Mouse (Mus musculus) common myeloid progenitor, adult 5-6 weeks (primary cell): ENCODE measurements around the gene Frmd6. TPM values are rescaled to one million over a fixed set of nuclear protein-coding genes. Genes with fewer than 3 reads are reported as not detected.
A peak's percentile ranks its signal among the peaks of the same experiment; 100 is the strongest.

ENCODE experiments used
- ATAC-seq: replicated peaks from 2 replicates; pipeline ENCODE4 v1.8.0; 2016; ENCODE audit warnings: low read depth, mild to moderate bottlenecking, moderate TSS enrichment, inconsistent platforms; ENCODE audit not compliant: poor library complexity, severe bottlenecking
- total RNA-seq: library from RNA; stranded (forward); fragments of 200-1000, 187-1606 nt; gene quantifications from 2 replicates; pipeline ENCODE4 v1.2.3, GENCODE M21; 2017

Frmd6 gene
- total RNA-seq, 1 experiment from 2014 or later, result 12.8 TPM

- no peak for ATAC-seq
Measured at GRCm38 (mm10) chr12:70849517-70850291, 24.4 kb downstream of the Frmd6 start.

GRCm38 (mm10) chr12:70851342-70851960 is 26.1 kb downstream of the Frmd6 start:
- no peak for ATAC-seq

DNA sequence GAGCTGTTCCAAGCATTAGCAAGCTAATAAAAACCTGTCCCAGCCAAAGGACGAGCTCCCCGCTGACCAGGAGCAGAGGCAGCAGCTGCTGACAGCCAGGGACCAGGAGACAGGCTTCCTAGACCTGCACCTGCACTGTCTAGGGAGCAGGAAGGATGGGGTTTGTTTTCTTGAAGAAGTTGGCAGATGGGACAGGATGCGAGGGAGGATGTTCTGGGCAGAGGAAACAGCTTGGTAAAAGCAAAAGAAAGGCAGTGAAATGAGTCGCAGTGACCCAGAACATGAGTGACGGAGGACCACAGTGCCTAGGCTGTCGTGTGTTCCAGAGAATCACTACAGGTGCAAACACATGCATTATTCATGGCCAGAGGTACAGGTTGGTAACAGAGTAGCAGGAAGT is 27.7 kb downstream of the Frmd6 start:
- peak; percentile 47; the same call in 1 of the 2 replicates for ATAC-seq

- no peak for ATAC-seq
Measured at GRCm38 (mm10) chr12:70855678-70856077, 30.4 kb downstream of the Frmd6 start.

DNA sequence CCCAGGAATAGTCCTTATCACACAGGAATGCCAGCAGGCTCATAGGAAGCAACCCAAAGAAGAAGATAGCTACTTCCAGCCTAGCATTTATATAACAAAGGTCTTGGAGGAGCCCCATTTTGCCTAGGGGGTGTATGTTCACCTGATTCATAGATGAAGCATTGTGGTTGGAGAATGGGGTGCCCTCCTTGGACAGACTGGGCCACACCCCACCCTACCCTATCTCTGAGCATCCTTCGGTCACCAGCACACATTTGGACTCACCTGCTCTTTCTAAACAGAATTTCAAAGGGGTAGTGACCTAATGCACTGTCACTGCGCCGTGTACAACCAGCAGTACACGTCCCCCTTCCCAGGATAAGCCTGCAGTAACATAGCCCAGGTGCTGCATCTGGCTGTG is 31.5 kb downstream of the Frmd6 start:
- ATAC-seq, result no peak

- ATAC-seq, result no peak
Measured at GRCm38 (mm10) chr12:70863281-70863680, 38.0 kb downstream of the Frmd6 start.

DNA sequence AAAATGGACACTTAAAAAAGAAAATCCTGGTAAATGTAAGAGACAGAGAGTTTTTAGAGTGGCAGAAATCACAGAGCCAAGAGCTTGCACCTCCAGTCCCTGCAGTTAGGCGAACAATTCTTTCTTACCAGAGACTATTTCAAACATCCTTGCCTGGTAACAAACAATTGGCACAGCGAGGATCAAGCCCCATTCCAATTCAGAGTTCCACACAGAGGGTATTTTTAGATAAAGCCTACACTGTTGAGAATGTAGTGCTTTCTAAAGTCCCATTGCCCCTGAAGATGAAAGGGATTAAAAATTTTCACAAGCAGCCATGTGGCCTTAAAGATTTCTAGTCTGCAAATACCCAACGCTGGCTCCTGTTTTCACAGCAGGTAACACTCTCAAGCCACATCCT is 42.5 kb downstream of the Frmd6 start:
- no peak for ATAC-seq

DNA sequence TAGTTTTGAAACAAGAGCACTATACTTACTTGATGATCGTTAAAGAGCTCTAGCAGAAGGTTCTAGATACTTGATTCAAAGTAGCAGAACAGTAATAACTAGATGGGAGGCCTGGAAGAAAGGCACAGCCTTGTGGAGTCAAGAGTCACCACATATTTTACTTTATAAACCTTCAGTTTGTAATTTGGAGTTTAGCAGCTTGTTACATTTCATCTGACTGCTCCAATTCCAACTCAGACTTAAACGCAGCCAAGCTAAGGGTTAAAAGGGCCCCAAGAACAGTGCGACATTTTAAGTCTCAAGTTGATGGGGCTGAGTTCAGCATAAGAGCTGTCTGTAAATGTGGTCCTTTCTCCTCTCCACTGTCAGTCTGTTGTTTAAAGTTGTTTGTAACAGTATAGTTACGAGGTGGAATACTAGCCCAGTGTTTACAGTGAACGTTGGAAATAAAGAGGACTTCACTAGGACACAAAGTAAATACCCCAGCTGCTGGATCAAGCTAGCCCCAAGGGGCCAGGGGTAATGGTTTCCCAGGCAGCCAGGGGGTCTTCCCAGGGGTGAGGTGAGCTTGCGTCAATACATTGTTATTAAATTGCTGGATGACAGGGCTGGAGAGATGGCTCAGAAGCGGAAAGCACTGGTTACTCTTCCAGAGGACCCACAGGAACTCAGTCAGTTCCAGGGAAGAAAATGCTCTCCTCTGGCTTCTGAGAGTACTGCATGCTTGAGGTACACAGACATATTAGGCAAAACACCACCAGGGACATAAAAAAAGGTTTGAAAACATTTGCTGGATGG is 43.1 kb downstream of the Frmd6 start:
- ATAC-seq, result no peak

- ATAC-seq, result no peak
Measured at GRCm38 (mm10) chr12:70868988-70869291, 43.6 kb downstream of the Frmd6 start.

GRCm38 (mm10) chr12:70873544-70873943 is 48.2 kb downstream of the Frmd6 start:
- ATAC-seq, result peak; percentile 18; the same call in 1 of the 2 replicates

GRCm38 (mm10) chr12:70876270-70876998 is 51.1 kb downstream of the Frmd6 start:
- ATAC-seq, result no peak

DNA sequence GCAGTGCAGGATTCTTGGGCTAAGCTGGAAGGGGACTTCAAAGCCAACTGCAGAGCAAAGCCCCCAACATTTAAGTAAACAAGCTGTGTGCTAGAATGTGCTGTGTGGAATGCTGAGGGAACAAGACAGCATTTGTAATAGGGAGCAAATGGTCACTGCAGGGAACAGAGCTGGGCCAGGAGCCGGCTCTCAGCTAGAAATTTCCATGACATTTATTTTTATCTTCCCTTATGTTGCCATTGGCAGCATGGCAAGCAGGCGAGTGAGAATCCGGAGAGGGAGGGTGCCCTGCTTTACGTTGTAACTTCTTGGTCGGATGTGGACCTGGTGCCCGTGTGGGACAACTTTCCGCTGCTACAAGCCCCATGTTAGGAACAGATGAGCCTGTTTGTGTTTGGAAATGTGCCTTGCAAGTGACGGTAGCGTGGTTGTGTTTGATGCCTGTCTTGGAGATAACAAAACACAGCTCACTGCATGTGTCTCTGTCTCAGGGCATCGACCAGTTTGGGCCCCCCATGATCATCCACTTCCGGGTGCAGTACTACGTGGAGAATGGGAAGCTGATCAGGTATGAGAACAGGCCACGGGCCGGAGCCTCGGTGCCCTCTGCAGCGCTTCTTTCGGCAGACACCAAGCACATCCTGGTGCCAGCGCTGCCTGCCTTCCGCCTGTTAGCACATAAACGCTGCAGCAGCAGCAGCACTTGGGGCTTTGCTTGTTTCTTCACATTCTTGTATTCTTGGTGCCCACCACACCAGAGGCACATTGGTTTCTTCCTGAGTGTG is 52.8 kb downstream of the Frmd6 start:
- ATAC-seq, result no peak

DNA sequence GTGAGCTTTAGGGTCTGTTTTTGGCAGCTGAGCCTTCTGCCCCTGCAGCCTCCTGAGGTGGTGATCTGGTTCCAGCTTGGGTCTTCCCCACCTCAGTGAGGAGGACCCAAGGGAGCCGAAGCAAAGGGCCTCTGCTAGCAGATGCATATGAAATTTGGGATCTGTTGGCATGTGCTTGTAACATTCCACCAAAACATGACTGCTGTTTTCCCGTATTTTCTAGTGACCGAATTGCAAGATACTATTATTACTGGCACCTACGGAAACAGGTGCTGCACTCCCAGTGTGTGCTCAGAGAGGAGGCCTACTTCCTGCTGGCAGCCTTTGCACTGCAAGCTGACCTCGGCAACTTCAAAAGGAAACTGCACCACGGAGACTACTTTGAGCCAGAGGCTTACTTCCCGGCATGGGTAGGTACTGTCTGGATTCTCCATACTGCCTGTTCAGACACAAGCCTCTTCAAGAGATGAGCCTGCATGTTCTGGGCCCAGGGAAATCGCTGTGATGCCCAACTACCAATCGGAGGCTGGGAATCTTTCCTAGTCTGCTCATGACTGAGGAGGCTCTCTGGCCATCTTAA is 55.2 kb downstream of the Frmd6 start:
- no peak for ATAC-seq

- ATAC-seq, result no peak
Measured at GRCm38 (mm10) chr12:70881340-70881739, 56.0 kb downstream of the Frmd6 start.

- peak; percentile 67 for ATAC-seq
Measured at GRCm38 (mm10) chr12:70881854-70882253, 56.5 kb downstream of the Frmd6 start.

DNA sequence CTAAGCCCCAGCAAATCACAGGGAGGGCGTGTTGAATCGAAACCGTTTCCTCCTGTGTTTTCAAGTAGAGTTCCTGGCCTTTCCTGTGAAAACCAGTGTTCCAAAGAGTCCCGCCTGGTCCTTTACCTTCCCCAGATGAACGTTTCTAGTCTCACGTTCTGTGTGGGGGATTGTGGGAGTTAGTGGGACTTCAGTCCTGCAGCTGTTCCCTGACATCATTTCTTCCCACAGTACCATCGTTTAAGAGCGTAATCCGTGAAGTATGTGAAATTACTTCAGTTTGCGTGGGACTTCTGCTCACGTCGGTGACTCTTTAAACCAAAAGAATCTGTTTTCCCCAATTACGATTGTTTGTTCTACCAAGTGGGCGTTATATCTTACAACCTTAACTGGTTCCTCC is 57.8 kb downstream of the Frmd6 start:
- no peak for ATAC-seq

- no peak for ATAC-seq
Measured at GRCm38 (mm10) chr12:70884113-70884512, 58.8 kb downstream of the Frmd6 start.

GRCm38 (mm10) chr12:70884973-70885372 is 59.7 kb downstream of the Frmd6 start:
- ATAC-seq, result no peak

DNA sequence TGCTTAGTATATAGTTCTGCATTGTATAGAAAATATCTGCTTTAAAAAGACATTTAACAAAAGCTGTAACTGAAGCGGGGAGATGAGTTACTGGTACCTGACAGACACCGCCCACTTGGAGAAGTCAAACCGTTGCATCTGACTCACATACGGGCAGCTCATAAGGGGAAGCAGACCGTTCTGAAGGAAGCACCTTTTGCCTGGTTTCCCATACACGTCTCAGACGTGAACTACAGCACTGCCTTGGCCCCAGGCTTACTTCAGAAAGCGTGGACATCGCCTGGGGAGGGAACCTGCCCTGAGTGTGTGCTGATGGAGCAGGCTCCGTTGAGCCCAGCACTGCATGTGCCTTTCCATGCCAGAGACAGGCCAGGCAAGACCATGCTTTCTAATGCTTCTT is 60.3 kb downstream of the Frmd6 start:
- ATAC-seq, result peak; percentile 54
